Mouse (Mus musculus) ES-Bruce4 (cell line): ENCODE results near the gene Fndc3b.

Source experiments
- CTCF ChIP-seq: IDR thresholded peaks from one replicate; pipeline ENCODE4 v1.8.1; 2011; ENCODE audit warnings: low read depth, low read length
- POLR2A ChIP-seq: IDR thresholded peaks from one replicate; pipeline ENCODE4 v1.8.1; 2011; ENCODE audit warnings: low read length; ENCODE audit not compliant: insufficient read depth

- TF ChIP-seq POLR2A (no peak), CTCF (no peak)
Observed at GRCm38 (mm10) chr3:27624974-27625591, 86.0 kb downstream of the Fndc3b start.
